Mouse (Mus musculus): ENCODE results near the gene Rtl5. TPM values are rescaled to one million over a fixed set of nuclear protein-coding genes. Genes with fewer than 3 reads are reported as not detected.
"Not testable (repeated sequence)": the region's sequence is repeated elsewhere in the genome, so short reads cannot be mapped to it uniquely, and the experiment has no call there.

Rtl5 gene
- polyA plus RNA-seq (2012; ENCODE audit: insufficient read depth, low replicate concordance), result 1.3 and 4.8 TPM in 2 replicates

DNA sequence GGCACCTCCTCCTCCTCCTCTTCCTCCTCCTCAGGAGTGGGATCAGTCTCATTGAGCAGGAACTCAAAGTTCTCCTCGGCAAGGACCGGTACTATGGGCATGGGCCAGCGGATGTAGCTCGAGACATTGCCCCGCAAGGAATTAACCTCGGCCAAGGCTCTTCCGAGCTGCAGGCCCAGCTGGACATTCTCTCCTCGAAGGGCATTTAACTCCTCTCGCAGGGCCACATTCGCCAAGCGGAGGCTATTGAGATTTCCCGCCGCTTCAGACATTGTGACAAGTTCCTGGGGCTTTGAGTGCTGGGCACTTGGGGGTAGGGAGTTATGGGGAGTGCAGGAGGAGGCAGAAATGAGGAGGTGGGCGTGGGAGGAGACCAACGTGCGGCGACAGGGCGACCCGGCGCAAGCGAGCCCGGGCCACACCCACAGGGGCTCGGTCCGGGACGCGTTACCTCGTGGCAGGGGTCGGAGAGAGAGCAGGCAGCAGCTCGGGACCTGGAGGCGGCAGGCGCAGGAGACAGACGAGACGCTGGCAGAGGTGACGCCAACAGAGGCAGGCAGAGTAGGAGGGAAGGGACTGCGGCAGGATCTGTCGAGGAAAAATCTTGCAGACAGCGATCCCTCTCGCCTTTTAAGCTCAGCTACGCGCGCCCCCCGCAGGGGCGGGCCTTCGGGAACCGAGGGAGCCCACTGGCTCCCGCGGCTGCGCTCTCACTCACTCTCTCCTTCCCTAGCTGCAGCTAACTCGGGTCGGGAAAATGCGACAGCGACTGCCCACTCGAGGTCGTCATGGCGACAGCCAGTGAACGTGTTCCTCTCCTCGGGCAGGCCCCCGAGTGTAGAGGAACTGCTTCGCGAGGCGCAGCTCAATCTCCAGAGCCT lies at the start of gene Rtl5:
Gene Rtl5, minus strand, starts transcription at position 714 of the 881 bp plus-strand sequence.
- Histone ChIP-seq H3K9me3 (peaks cover 7% of the 10 kb centered on the region; the same call in 1 of the 2 replicates), H3K4me3 (replicated peaks) (peak within 1 kb of the TSS; percentile 92), H3K4me1 (peaks cover 31% of the 10 kb centered on the region), H3K36me3 (replicated peaks; ENCODE audit: low read length) (no peaks in the 10 kb centered on the region), H3K27me3 (replicated peaks) (peaks cover 86% of the 10 kb centered on the region)
- no peak for TF ChIP-seq GATA1 (IDR thresholded peaks at IDR 0.05; ENCODE audit: borderline replicate concordance, low read length)
- no peak for TF ChIP-seq FLI1 (IDR thresholded peaks at IDR 0.05; ENCODE audit: low read length)

DNA sequence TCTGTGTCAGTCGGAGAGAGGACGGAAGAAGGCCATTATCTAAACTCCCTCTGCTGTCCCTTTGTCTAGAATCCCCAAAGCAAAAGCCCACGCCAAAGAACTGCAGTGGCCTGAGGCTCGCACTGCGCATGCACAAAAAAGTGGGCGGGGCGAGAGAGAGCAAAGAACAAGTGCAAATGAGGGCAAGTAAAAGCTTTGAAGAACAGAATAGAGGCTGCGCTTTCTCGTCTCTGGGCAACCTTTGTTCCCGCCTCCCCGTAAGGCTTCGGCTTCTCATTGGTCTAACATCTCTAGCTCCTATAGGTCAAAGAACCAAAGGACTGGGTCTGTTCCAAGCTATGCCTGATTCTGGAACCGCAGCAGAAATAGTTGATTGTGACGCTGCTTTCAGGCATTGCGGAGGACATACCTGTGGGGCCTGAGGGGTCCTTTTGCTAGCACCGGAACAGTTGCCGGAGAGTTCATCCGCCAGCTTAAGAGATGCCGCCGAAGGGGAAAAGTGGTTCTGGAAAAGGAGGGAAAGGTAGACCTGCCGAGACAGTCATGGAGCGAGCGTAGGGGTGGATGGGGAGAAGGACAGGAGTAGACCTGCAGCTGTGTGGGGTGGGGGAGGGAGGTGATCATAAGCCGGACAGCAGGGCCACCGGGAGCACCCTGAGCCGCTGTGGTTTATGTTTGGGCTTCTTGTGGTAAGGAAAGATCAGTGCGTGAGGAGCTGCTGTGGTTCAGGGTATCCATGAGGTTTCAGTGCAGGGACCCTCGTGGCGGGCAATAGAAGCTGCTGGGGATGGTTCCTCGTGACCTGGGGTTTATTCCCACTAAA lies 48.1 kb upstream of the Rtl5 start, which contains the start of gene Pin4:
Gene Pin4, plus strand, starts transcription at position 406 of the 823 bp plus-strand sequence.
- Histone ChIP-seq H3K9me3 (no peaks in the 10 kb centered on the region), H3K4me3 (replicated peaks) (peak within 1 kb of the TSS; percentile 95), H3K36me3 (replicated peaks; ENCODE audit: low read length) (peaks cover 26% of the 10 kb centered on the region), H3K4me1 (peaks cover 8% of the 10 kb centered on the region), H3K27me3 (replicated peaks) (peaks cover 7% of the 10 kb centered on the region)
- no peak for TF ChIP-seq GATA1 (IDR thresholded peaks at IDR 0.05; ENCODE audit: borderline replicate concordance, low read length)
- no peak for TF ChIP-seq FLI1 (IDR thresholded peaks at IDR 0.05; ENCODE audit: low read length)

DNA sequence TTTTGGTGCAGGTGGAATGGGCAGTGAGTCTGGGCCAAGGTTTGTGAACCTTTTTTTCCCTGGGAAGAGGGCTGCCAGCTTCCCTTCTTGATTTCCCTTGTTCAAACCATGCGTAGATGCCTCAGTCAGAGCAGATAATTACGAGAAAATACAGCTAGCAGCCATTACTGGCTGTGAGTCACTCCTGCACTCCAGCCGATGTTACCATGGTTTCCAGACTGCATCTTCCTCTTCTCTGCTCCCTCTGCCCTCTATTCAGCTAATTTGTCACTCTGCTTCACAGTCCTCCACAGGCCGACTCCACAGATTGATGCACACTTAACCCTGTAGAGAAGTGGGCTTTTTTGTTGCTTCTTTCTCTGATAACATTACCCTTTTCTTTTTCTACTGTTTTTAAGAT lies 44.6 kb upstream of the Rtl5 start:
- no peaks in the 10 kb centered on the region for H3K36me3 ChIP-seq (replicated peaks; ENCODE audit: low read length)
- H3K4me1 ChIP-seq, result peaks cover 4% of the 10 kb centered on the region
- TF ChIP-seq FLI1 (IDR thresholded peaks at IDR 0.05; ENCODE audit: low read length), result no peak
- no peak for TF ChIP-seq GATA1 (IDR thresholded peaks at IDR 0.05; ENCODE audit: borderline replicate concordance, low read length)
- H3K27me3 ChIP-seq (replicated peaks), result peaks cover 19% of the 10 kb centered on the region
- H3K9me3 ChIP-seq, result no peaks in the 10 kb centered on the region
- H3K4me3 ChIP-seq (replicated peaks), result no peak overlapping the region

DNA sequence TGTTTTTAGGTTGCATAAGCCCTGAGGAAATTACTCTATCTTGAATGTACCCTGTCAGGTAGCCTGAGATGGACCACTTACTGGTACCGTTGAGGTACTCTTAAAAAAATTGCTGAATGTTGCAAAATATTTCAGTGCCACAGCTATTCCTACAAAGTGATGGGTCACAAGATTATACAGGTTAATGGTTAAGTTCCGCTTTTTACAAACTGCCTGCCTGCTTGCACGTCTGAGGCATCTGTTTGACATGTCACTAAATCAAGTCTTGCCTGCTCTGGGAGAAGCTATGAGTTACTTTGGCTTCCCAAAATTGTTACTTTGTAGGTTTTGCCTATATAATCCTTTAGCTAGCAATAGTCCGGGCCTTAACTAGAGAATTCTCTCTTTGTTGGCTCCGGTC lies 38.2 kb upstream of the Rtl5 start:
- H3K36me3 ChIP-seq (replicated peaks; ENCODE audit: low read length); H3K4me1 ChIP-seq; H3K4me3 ChIP-seq (replicated peaks); H3K9me3 ChIP-seq: not testable (repeated sequence)
- peaks cover 16% of the 10 kb centered on the region for H3K27me3 ChIP-seq (replicated peaks)

DNA sequence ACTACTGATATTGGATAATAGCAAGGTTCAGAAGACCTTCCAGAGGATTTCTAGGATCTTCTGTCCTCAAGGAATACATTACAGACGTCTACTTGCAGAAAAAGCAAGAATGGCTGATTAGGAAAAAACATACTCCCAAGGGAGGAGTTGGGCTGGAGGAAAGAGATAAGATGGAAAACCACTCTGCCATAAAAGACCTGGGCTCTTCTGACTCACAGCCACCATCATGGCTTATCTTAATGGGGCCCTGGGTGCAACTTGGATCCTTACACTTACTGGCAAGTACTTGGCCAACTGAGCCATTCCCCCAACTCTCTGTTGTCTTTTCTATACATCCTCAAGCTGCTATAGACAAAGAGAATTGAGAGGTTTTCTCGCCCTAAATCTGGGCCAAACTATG lies 32.7 kb upstream of the Rtl5 start:
- not testable (repeated sequence) for H3K36me3 ChIP-seq (replicated peaks; ENCODE audit: low read length); H3K4me3 ChIP-seq (replicated peaks); H3K9me3 ChIP-seq; H3K4me1 ChIP-seq
- peaks cover 18% of the 10 kb centered on the region for H3K27me3 ChIP-seq (replicated peaks)

DNA sequence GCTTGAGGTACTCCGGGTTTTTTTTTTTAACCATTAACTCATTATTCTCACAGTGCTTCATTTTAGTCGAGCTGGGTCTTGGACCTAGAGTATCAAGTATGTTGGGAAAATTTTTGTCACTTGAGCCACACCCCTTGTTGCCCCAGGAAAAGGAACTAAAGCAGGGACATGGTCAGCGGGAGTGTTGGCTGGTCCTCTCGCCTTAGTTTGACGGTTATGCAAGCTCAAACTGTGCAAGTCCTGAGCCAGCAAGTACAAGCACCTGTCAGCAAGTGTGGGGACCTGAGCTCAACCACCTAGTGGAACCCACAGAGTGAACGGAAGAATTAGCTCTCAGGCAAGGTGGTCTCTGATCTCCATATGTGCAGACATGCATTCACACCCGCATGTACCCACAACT lies 30.8 kb upstream of the Rtl5 start:
- Histone ChIP-seq H3K36me3 (replicated peaks; ENCODE audit: low read length) (no peaks in the 10 kb centered on the region), H3K4me1 (peaks cover 9% of the 10 kb centered on the region), H3K4me3 (replicated peaks) (no peak overlapping the region), H3K27me3 (replicated peaks) (peaks cover 21% of the 10 kb centered on the region), H3K9me3 (no peaks in the 10 kb centered on the region)
- no peak for TF ChIP-seq GATA1 (IDR thresholded peaks at IDR 0.05; ENCODE audit: borderline replicate concordance, low read length)
- TF ChIP-seq FLI1 (IDR thresholded peaks at IDR 0.05; ENCODE audit: low read length), result no peak

DNA sequence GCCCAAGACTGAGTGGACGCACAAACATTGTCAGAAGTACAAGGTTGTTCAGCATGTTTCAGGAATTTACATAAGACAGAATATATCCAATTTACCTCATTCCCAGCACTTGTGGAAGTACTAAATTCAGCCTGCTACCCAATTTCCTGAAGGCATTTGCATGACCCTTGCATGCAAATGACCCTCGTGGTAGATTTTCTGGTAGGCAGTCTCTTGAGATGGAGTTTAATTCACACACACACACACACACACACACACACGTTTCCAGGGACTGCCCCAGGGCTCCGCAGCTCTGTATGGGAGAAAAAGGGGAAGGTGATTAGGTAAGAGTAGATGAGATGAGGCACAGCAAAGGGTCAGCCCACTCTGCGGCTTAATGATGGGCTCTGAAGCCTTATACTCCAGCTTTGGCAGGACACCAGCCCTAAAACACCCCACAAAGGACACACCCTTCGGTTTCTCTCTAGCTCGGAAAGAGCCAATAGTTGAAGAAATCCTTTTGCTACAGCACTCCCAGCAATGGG lies 23.3 kb upstream of the Rtl5 start:
- H3K4me1 ChIP-seq, result peaks cover 26% of the 10 kb centered on the region
- H3K36me3 ChIP-seq (replicated peaks; ENCODE audit: low read length), result no peaks in the 10 kb centered on the region
- no peak overlapping the region for H3K4me3 ChIP-seq (replicated peaks)
- TF ChIP-seq GATA1 (IDR thresholded peaks at IDR 0.05; ENCODE audit: borderline replicate concordance, low read length), result no peak
- no peak for TF ChIP-seq FLI1 (IDR thresholded peaks at IDR 0.05; ENCODE audit: low read length)
- no peaks in the 10 kb centered on the region for H3K9me3 ChIP-seq
- H3K27me3 ChIP-seq (replicated peaks), result peaks cover 24% of the 10 kb centered on the region

DNA sequence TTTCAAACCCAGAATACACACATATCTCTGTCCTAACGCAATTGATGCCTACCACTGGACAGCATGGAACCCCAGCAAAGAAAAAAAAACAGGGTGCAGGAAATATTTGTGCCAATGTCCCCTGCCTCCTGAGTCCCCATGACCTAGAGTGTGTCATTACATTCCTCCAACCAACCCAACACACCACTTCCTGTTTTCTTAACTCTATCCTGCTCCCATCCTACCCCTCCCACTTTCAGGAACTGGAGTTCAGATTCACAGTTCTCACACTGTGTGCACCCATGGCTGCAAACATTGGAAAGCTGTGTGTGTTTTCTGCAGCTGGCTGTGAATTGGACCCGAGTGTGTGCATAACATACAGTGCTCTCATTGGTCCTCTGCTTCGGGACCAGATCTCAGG lies 19.5 kb upstream of the Rtl5 start:
- H3K4me1 ChIP-seq, result peaks cover 22% of the 10 kb centered on the region
- no peaks in the 10 kb centered on the region for H3K36me3 ChIP-seq (replicated peaks; ENCODE audit: low read length)
- no peak for TF ChIP-seq GATA1 (IDR thresholded peaks at IDR 0.05; ENCODE audit: borderline replicate concordance, low read length)
- TF ChIP-seq FLI1 (IDR thresholded peaks at IDR 0.05; ENCODE audit: low read length), result no peak
- no peak overlapping the region for H3K4me3 ChIP-seq (replicated peaks)
- peaks cover 26% of the 10 kb centered on the region for H3K27me3 ChIP-seq (replicated peaks)
- no peaks in the 10 kb centered on the region for H3K9me3 ChIP-seq

DNA sequence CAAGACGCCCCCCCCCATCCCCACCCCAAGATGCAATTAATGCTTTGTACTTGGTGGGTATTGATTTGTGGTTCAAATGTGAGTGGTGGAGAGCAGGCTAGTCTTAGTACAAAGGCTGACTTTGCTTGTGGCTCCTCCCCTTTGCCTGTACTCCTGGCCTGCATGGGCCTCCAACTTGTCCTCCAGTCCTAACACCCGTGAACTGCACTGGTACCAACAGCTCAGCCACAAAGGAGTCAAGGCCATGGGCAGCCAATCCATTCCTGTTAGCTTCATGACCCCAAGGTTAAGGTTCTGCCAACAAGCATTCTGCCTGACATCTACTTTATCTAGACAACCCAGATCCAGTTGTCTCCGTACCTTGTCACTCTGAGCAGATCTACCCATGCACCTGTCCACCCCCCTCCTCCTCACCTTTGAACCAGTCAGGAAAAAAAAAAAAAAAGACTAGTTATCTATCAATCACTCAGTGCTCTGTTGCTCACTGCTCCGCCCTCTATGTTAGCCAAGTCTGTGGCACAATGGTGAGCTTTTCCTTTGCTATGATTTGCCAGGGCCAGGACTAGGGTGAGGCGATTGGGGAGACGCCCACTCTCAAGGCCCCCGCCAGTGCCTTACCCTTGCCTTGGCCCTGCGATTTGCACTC lies 14.8 kb upstream of the Rtl5 start:
- H3K4me1 ChIP-seq, result peaks cover 4% of the 10 kb centered on the region; the same call in 1 of the 2 replicates

More for the DNA sequence above, 14.8 kb upstream of the Rtl5 start:
- Histone ChIP-seq H3K4me3 (replicated peaks) (no peak overlapping the region), H3K9me3 (no peaks in the 10 kb centered on the region), H3K27me3 (replicated peaks) (peaks cover 43% of the 10 kb centered on the region), H3K36me3 (replicated peaks; ENCODE audit: low read length) (no peaks in the 10 kb centered on the region)
- no peak for TF ChIP-seq GATA1 (IDR thresholded peaks at IDR 0.05; ENCODE audit: borderline replicate concordance, low read length)
- no peak for TF ChIP-seq FLI1 (IDR thresholded peaks at IDR 0.05; ENCODE audit: low read length)
